Mouse (Mus musculus) ES-E14 (cell line): ENCODE measurements around the gene Pwwp2a.

Experiments
- CHD2 ChIP-seq: IDR thresholded peaks from 2 replicates; pipeline ENCODE4 v1.6.1; 2014; ENCODE audit warnings: mild to moderate bottlenecking, low read depth, low read length, inconsistent platforms
- HCFC1 ChIP-seq: IDR thresholded peaks from 2 replicates; pipeline ENCODE4 v1.6.1; 2012; ENCODE audit warnings: low read length, inconsistent platforms, borderline replicate concordance; ENCODE audit not compliant: insufficient read depth
- MAFK ChIP-seq: IDR thresholded peaks from 2 replicates; pipeline ENCODE4 v1.6.1; 2014; ENCODE audit warnings: mild to moderate bottlenecking, low read depth, low read length, inconsistent platforms; ENCODE audit not compliant: insufficient read depth
- ZNF384 ChIP-seq: IDR thresholded peaks from 2 replicates; pipeline ENCODE4 v1.6.1; 2012; ENCODE audit warnings: low read depth, low read length, inconsistent platforms

DNA sequence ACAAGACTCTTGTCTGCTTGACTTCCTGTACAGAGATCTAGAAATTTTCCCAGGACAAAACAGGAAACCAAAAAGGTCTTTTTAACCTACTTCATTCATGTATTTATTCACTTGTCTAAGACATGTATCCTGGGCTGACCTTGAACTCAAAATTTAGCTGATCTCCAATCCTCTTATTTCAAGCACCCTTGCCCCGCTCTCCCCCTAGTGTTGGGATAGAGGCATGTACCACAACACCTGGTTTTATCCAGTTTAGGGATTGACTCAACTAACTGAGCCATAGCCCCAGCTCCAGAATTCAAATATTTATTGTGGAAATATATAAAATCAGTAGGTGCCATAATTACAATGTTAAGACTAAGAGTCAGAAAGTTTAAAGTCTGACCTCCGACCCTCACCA lies 69.7 kb downstream of the Pwwp2a start:
- no peak for TF ChIP-seq HCFC1
- TF ChIP-seq ZNF384 = no peak
- TF ChIP-seq MAFK = no peak
- TF ChIP-seq CHD2 = no peak
